Mouse (Mus musculus): ENCODE measurements at regions not wholly inside any gene's neighbourhood (a gene's known extent, or its start where the extent isn't known, plus 50 kb on each side); places are given as distances from the start of the nearest gene placed in this dataset.

- intact Hi-C loops (cut with DNase I), result no loop called here
- DNase-seq (ENCODE audit: low spot score in 2 of 2), result no peak
These were observed 234.5 kb upstream of the Dach1 start for GRCm38 (mm10) chr14:98404026-98404425.

GRCm38 (mm10) chr14:98387871-98388270 lies 218.3 kb upstream of the Dach1 start:
- intact Hi-C loops (cut with DNase I), result no loop called here
- DNase-seq (ENCODE audit: low spot score in 2 of 2), result no peak

Measured in left cerebral cortex, postnatal 36 days (tissue).